Mouse (Mus musculus) frontal cortex, postnatal 25 days (tissue): Measurements from ENCODE around the gene Tfap4.
A peak's percentile ranks its signal among the peaks of the same experiment; 100 is the strongest.

ENCODE experiments used
- DNase-seq, 2 experiments: peaks; one replicate each; pipeline ENCODE4 v3.0.0; 2022; ENCODE audit warnings: low spot score in 2 of 2

Gene Tfap4

DNA sequence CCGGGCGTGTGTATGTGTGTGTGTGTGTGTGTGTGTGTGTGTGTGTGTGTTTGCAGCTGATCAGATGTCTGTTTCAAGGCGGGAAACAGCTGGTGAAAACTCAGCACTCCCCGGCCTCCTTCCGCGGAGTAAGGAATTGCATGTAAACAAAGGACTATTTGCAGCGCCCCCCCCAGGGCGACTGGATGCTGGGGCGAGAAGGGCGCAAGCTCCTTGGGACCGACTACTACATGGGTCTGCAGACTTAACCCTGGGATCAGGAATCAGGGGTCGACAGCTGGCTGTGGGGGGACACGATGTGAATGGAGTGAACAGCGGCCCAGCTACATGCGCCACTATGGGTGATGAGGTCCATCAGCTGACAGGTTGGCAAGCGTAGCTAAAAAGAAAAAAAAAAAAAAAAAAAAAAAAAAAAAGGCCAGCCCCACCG lies at the start of gene Tfap4:
Tfap4 (minus strand) TSS at position 140 of the 430 bp plus-strand sequence.
- peak; percentile 75 to 76 for DNase-seq

GRCm38 (mm10) chr16:4608532-4609059 lies 48.9 kb upstream of the Tfap4 start:
- no peak for DNase-seq

GRCm38 (mm10) chr16:4607818-4608531 lies 48.3 kb upstream of the Tfap4 start:
- DNase-seq = peak; percentile 54 to 76

- no peak for DNase-seq
These were observed 46.9 kb upstream of the Tfap4 start for GRCm38 (mm10) chr16:4606431-4607084.

GRCm38 (mm10) chr16:4605514-4606131 lies 46.0 kb upstream of the Tfap4 start:
- no peak for DNase-seq

GRCm38 (mm10) chr16:4604293-4604837 lies 44.7 kb upstream of the Tfap4 start:
- DNase-seq = no peak

GRCm38 (mm10) chr16:4603453-4603837 lies 43.8 kb upstream of the Tfap4 start:
- no peak for DNase-seq

DNA sequence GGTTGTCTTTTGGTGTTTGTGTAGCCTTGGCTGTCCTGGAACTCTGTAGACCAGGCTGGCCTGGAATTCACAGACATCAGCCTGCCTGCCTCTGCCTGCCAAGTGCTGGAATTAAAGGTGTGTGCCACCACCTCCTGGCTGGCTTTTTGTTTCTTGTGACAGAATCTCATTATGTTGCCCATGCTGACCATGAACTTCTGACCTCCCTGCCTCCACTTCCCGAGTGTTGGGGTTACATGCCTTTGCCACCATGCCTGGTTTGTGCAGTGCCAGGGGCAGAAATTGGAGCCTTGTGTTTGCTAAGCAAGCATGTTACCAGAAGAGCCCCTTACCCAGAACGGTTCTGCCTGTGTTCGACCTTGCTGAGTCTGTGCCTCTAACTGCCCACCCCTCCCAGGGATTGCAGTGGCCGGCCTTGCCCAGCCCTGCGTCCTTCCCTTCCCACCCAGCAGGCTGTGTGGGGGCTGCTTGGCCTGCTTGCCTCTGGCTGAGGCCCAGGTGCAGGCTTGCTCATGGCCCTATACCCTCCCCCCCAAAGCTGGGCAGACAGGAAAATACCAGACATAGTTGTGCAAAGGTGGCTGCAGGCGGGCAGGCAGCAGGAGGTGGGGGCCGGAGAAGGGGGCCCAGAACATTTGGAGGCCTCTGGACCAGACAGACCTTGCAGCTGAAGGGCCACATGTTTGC lies 43.3 kb upstream of the Tfap4 start:
- no peak for DNase-seq

- DNase-seq = no peak
These were observed 42.5 kb upstream of the Tfap4 start for GRCm38 (mm10) chr16:4602189-4602588.

DNA sequence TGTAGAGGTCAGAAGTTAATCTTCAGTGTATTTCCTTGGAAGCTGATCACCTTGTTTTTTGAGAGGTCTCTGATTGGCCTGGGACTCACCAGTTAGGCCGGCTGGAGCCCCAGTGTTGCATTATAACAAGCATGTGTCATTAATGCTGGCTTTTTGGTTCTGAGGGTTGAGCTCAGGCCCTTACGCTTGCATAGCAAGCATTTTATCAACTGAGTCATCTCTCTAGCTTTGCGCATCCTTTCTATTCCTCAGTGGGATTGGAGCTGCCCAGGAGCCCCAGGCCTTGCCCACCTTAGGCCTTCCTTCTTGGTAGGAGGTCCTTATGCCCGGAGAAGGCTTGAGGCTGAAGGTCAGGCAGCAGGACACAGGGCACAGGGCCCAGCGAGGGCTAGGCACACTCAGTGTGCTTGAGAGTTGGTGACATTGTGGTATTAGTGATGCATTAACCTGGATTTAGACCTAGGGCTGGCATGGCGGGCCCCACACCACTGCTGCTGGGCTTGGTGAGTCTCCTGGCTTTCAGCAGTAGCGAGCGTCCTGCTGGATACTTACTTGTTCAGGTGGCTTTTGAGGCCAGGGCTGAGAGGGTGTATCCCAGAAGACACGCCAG lies 41.2 kb upstream of the Tfap4 start:
- DNase-seq = no peak

- no peak for DNase-seq
These were observed 40.0 kb upstream of the Tfap4 start for GRCm38 (mm10) chr16:4599616-4600015.

DNA sequence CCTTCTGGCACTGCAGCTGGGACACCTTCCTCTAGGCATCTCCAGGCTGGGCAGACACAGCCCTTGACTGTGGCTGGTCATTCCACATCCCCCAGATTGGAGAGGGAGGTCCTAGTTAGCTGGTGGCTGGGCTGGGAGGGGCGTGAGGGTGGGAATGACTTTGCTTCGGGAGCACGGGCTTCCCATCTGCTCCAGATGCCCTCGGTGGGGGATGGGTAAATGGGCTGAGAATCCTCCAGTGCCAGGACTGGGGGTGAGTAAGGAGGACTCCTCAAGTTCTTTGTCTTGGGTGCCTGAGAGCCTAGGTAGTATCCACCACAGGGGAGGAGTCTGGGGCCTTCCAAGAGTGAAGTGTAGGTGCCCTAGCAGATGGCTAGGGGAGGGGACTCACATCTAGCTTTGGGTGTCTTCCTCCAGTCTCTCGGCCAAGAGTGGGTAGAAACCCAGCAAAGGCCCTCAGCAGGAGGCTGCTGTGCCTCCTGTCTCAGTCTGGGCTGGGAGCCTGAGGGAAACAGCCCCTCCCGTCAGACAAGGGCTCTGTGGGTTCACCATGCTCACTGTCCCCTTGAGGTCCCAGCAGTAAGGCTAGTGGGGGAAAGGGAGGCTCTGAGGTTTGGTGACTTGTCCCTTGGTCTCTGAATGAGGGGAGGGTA lies 39.4 kb upstream of the Tfap4 start:
- DNase-seq = no peak

- no peak for DNase-seq
These were observed 38.4 kb upstream of the Tfap4 start for GRCm38 (mm10) chr16:4598041-4598440.

GRCm38 (mm10) chr16:4597296-4597695 lies 37.6 kb upstream of the Tfap4 start:
- no peak for DNase-seq

DNA sequence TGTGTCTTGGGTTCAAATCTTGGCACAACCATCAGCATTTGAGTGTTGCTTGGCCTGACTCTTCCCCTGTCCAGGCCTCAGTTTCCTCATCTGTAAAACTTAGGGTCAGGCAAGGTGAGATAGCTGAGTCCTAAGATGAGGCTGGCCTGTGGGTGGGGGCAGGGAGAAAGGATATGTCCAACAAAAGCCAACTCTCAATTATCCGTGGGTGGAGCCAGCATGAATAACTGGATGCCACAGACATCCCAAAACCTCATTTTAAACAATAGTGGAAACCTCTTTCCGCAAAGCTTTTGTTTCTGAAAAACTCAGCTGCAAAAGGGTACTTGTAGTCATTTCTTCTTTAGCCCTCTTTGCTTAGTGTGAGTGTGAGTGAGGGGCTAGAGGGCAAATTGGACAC lies 37.2 kb upstream of the Tfap4 start:
- DNase-seq = no peak

DNA sequence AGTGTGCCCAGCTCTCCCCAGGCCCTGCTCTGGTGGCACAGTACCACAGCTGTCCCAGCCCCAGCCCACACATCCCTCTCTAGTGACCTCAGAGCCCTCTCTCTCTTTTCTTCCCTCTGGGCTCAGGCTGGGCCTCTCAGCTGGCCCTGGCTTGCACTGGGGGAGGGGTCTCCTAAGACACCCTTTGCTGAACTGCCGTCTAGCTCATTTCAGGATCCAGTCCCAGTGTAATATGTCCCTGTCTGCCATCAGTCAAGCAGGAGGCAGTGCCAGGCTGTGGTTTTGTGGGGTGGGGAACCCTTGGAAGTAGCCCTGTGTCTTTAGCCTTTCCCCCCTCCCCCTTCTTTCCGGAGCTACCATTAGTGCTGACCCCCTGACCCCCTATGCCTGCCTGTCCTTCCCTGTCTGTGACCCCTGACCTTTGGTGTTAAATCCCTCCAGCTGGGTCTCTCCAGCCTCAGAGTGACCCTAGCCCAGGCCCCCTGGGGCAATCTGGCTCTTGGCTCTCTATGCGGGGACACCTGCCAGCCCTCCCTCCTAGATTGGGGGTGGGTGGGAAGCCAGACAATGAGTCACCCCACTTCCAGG lies 36.6 kb upstream of the Tfap4 start:
- no peak for DNase-seq

DNA sequence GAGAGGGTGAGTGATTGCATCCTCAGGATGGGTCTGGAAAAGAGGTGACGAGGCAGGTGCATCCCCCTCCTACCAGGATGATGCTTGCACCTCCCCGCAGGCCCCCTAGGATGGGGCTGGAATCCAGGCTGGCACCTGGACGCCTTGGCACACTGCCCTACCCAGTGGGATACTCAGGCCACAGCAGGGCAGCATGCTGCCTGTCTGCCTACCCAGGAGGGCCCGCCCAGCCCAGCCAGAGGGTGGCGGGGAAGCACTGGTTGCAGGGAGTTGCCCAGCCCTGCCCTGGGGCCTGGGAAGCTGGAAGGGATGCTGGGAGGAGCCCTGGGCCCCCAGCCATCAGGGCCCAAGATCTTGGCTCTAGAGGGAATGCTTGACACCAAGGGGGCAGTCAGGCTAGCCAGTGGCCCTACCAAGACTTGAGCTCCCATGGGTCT lies 35.9 kb upstream of the Tfap4 start:
- no peak for DNase-seq

- no peak for DNase-seq
These were observed 35.3 kb upstream of the Tfap4 start for GRCm38 (mm10) chr16:4594814-4595526.

DNA sequence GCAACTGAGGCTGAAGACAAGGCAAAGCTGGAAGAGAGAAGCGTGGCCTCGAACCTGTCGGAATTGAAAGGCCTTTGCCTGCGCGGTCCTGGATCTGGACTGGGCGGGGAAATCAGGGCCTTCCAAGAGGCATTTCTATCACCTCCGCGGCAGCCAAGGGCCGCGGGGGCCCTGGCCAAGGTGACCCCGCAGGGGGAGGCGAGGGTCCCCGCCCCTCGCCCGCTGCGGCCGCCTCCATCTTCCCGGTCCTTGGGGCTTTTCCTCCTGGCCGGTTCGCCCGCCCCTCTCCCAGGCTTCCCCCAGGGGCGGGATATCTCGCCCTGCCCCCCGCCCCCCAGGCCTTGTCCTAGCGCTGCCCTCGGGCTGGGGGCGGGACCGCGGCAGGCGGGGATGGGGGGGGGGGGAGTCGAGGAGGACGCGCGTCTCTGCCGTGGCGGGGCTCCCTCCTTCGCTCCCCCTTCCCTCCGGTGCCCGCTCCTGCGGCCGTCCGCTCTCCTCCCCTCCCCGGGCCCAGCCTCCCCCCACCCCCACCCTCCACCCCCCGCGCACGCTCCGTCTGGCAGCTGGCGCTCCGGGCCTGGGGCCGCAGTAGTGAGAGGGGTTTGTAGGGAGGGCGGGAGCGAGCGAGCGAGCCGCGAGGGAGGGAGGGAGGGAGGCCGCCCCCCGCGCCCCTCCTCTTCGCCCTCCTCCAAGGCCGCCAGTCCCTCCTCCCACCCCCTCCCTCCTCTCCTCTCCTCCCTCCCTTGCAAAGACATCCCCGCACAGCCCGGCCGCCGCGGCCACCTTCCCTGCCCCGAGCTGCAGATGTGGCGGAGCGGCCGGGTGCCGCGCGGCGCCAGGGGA lies 34.5 kb upstream of the Tfap4 start, which contains the start of gene Glis2:
Glis2 (plus strand) TSS at position 743 of the 843 bp plus-strand sequence.
- no peak for DNase-seq
